Mouse (Mus musculus) CH12.LX (cell line): ENCODE data around the gene Zdhhc3. TPM values are rescaled to one million over a fixed set of nuclear protein-coding genes. Genes with fewer than 3 reads are reported as not detected.

Source experiments
- DNase-seq: peaks from one replicate; pipeline ENCODE4 v3.0.0-alpha.2; 2013; ENCODE audit errors: extremely low read depth
- H3K27ac ChIP-seq: 2 replicates; pipeline ENCODE4 v1.5.1; 2012; ENCODE audit warnings: low read depth, mild to moderate bottlenecking, control low read depth, moderate library complexity; ENCODE audit not compliant: insufficient read depth
- H3K27me3 ChIP-seq: replicated peaks from 2 replicates; pipeline ENCODE3; 2012; ENCODE audit warnings: inconsistent platforms
- H3K36me3 ChIP-seq, 2 experiments: replicated peaks in 1 of 2; 2 replicates each; pipeline versions ENCODE3 to v1.6.1; 2012; ENCODE audit warnings: inconsistent platforms in 1 of 2, low read length in 1 of 2, mild to moderate bottlenecking in 1 of 2, mixed read lengths in 1 of 2, moderate library complexity in 1 of 2; ENCODE audit not compliant: control insufficient read depth in 1 of 2, insufficient read depth in 1 of 2
- H3K4me1 ChIP-seq, 2 experiments: 2 replicates each; pipeline ENCODE4 v1.6.1; 2012; ENCODE audit warnings: inconsistent platforms in 1 of 2, moderate library complexity in 1 of 2; ENCODE audit not compliant: insufficient read depth in 2 of 2, control insufficient read depth in 1 of 2
- H3K4me2 ChIP-seq: 2 replicates; pipeline ENCODE4 v1.6.1; 2012; ENCODE audit warnings: low read depth, mild to moderate bottlenecking, control low read depth; ENCODE audit not compliant: poor library complexity, insufficient read depth, severe bottlenecking
- H3K4me3 ChIP-seq, 3 experiments: fragments of 150-350 bp in 1 of 3; sonication (generic) in 1 of 3; replicated peaks in 1 of 3; 2 replicates each; pipeline versions ENCODE3 to v1.5.1; 2011 to 2012; ENCODE audit warnings: low read depth in 2 of 3, low read length in 2 of 3, mild to moderate bottlenecking in 2 of 3, moderate library complexity in 2 of 3, control low read depth in 1 of 3, improper control_type of control experiment in 1 of 3, inconsistent platforms in 1 of 3, mixed read lengths in 1 of 3; ENCODE audit not compliant: poor library complexity in 1 of 3
- H3K79me2 ChIP-seq: replicated peaks from 2 replicates; pipeline ENCODE4 v1.6.1; 2012; ENCODE audit warnings: mild to moderate bottlenecking, moderate library complexity; ENCODE audit not compliant: control insufficient read depth, poor library complexity, insufficient read depth, severe bottlenecking; ENCODE audit errors: extremely low read depth
- H3K9ac ChIP-seq: 2 replicates; pipeline ENCODE4 v1.6.1; 2012; ENCODE audit warnings: low read depth, mild to moderate bottlenecking, control low read depth, moderate library complexity; ENCODE audit not compliant: insufficient read depth
- H3K9me3 ChIP-seq: replicated peaks from 2 replicates; pipeline ENCODE3; 2012; ENCODE audit warnings: low read length, inconsistent platforms, mixed read lengths
- BHLHE40 ChIP-seq: IDR thresholded peaks from 2 replicates; pipeline ENCODE4 v1.6.1; 2011; ENCODE audit warnings: mild to moderate bottlenecking, low read depth, low read length, improper control_type of control experiment
- CTCF ChIP-seq, 2 experiments: IDR thresholded peaks in 1 of 2; conservative IDR thresholded peaks in 1 of 2; 2 replicates each; pipeline ENCODE4 v1.5.1; 2011 to 2012; ENCODE audit warnings: low read depth in 2 of 2, low read length in 2 of 2, improper control_type of control experiment in 1 of 2, inconsistent platforms in 1 of 2, mild to moderate bottlenecking in 1 of 2, moderate library complexity in 1 of 2
- E2F4 ChIP-seq: IDR thresholded peaks from 2 replicates; pipeline ENCODE4 v1.6.1; 2011; ENCODE audit warnings: low read depth, low read length, improper control_type of control experiment; ENCODE audit not compliant: insufficient replicate concordance
- ELF1 ChIP-seq: IDR thresholded peaks from 2 replicates; pipeline ENCODE4 v1.6.1; 2014; ENCODE audit warnings: low read depth, mild to moderate bottlenecking, inconsistent platforms, low read length, improper control_type of control experiment
- ETS1 ChIP-seq: conservative IDR thresholded peaks from 2 replicates; pipeline ENCODE4 v1.6.1; 2012; ENCODE audit warnings: low read depth, mild to moderate bottlenecking, inconsistent platforms, low read length, improper control_type of control experiment, moderate library complexity
- GABPA ChIP-seq: IDR thresholded peaks from 2 replicates; pipeline ENCODE4 v1.6.1; 2012; ENCODE audit warnings: low read depth, low read length, improper control_type of control experiment, inconsistent platforms; ENCODE audit not compliant: insufficient replicate concordance
- HCFC1 ChIP-seq: IDR thresholded peaks from 2 replicates; pipeline ENCODE4 v1.6.1; 2012; ENCODE audit warnings: low read depth, mild to moderate bottlenecking, inconsistent platforms, low read length, improper control_type of control experiment
- IRF4 ChIP-seq: IDR thresholded peaks from 2 replicates; pipeline ENCODE4 v1.6.1; 2014; ENCODE audit warnings: low read depth, mild to moderate bottlenecking, inconsistent platforms, low read length, improper control_type of control experiment
- KAT2A ChIP-seq: IDR thresholded peaks from 2 replicates; pipeline ENCODE4 v1.6.1; 2012; ENCODE audit warnings: low read length, improper control_type of control experiment, inconsistent platforms; ENCODE audit not compliant: insufficient replicate concordance
- MAZ ChIP-seq: IDR thresholded peaks from 2 replicates; pipeline ENCODE4 v1.6.1; 2012; ENCODE audit warnings: low read depth, mild to moderate bottlenecking, inconsistent platforms, low read length, improper control_type of control experiment, moderate library complexity
- MEF2A ChIP-seq: IDR thresholded peaks from 2 replicates; pipeline ENCODE4 v1.6.1; 2014; ENCODE audit warnings: low read depth, mild to moderate bottlenecking, inconsistent platforms, low read length, improper control_type of control experiment, borderline replicate concordance
- MXI1 ChIP-seq: IDR thresholded peaks from 2 replicates; pipeline ENCODE4 v1.6.1; 2011; ENCODE audit warnings: mild to moderate bottlenecking, low read depth, low read length, improper control_type of control experiment
- MYC ChIP-seq: IDR thresholded peaks from 2 replicates; pipeline ENCODE4 v1.6.1; 2011; ENCODE audit warnings: low read depth, mild to moderate bottlenecking, improper control_type of control experiment, low read length
- NELFE ChIP-seq: IDR thresholded peaks from 2 replicates; pipeline ENCODE4 v1.6.1; 2011; ENCODE audit warnings: low read depth, low read length, improper control_type of control experiment
- NRF1 ChIP-seq: IDR thresholded peaks from 2 replicates; pipeline ENCODE4 v1.6.1; 2014; ENCODE audit warnings: low read depth, mild to moderate bottlenecking, inconsistent platforms, low read length, improper control_type of control experiment, moderate library complexity
- PAX5 ChIP-seq: IDR thresholded peaks from 2 replicates; pipeline ENCODE4 v1.6.1; 2012; ENCODE audit warnings: low read length, inconsistent platforms, mixed read lengths
- POLR2A ChIP-seq: IDR thresholded peaks from 2 replicates; pipeline ENCODE4 v1.6.1; 2011; ENCODE audit warnings: low read depth, mild to moderate bottlenecking, improper control_type of control experiment, low read length
- POLR2AphosphoS2 ChIP-seq: IDR thresholded peaks from 2 replicates; pipeline ENCODE4 v1.6.1; 2011; ENCODE audit warnings: low read depth, low read length, improper control_type of control experiment
- RAD21 ChIP-seq: IDR thresholded peaks from 2 replicates; pipeline ENCODE4 v1.6.1; 2011; ENCODE audit warnings: low read depth, mild to moderate bottlenecking, low read length, improper control_type of control experiment, moderate library complexity
- SIN3A ChIP-seq: IDR thresholded peaks from 2 replicates; pipeline ENCODE4 v1.6.1; 2012; ENCODE audit warnings: low read length, improper control_type of control experiment, inconsistent platforms
- TCF12 ChIP-seq: IDR thresholded peaks from 2 replicates; pipeline ENCODE4 v1.6.1; 2014; ENCODE audit warnings: low read depth, mild to moderate bottlenecking, inconsistent platforms, low read length, improper control_type of control experiment
- UBTF ChIP-seq: IDR thresholded peaks from 2 replicates; pipeline ENCODE4 v1.6.1; 2012; ENCODE audit warnings: low read depth, mild to moderate bottlenecking, inconsistent platforms, low read length, improper control_type of control experiment, moderate library complexity
- USF1 ChIP-seq: IDR thresholded peaks from 2 replicates; pipeline ENCODE4 v1.6.1; 2014; ENCODE audit warnings: low read depth, mild to moderate bottlenecking, inconsistent platforms, low read length, improper control_type of control experiment
- ZMIZ1 ChIP-seq: IDR thresholded peaks from 2 replicates; pipeline ENCODE4 v1.6.1; 2012; ENCODE audit warnings: low read depth, mild to moderate bottlenecking, inconsistent platforms, low read length, improper control_type of control experiment
- dilution Hi-C: fragments of 300-500 bp; cut with MboI; formaldehyde crosslinking; loops from 2 replicates; pipeline ENCODE4 v1.14.3; 2020; ENCODE audit warnings: low sequenced_read_pairs; ENCODE audit not compliant: extremely low pct_unique_long_range_greater_than_20kb, extremely low pct_ligation_motif_present
- in situ Hi-C: fragments of 300-500 bp; cut with MboI; formaldehyde crosslinking; loops from 3 replicates; pipeline ENCODE4 v1.14.3; 2019; ENCODE audit warnings: low sequenced_read_pairs, low pct_ligation_motif_present, low pct_unique_long_range_greater_than_20kb, mixed read lengths
- polyA plus RNA-seq: library from polyadenylated mRNA; unstranded; fragments of >175 nt; gene quantifications from 2 replicates; pipeline ENCODE4 v1.2.1, GENCODE M21; 2012; ENCODE audit warnings: low read depth; ENCODE audit not compliant: insufficient read length
- total RNA-seq, 2 experiments: library from RNA; depleted of rRNA; stranded (reverse); fragments of 300-350 nt in 1 of 2; fragments of >200 nt in 1 of 2; gene quantifications; 2 replicates each; pipeline ENCODE4 v1.2.3; 2012 to 2014

Zdhhc3 gene
- 37.2 and 45.1 TPM in 2 replicates for total RNA-seq (2012; rRNA removed)
- total RNA-seq (2014; rRNA removed) = 61.2 and 62.6 TPM in 2 replicates
- 61.4 and 74.4 TPM in 2 replicates for polyA plus RNA-seq

DNA sequence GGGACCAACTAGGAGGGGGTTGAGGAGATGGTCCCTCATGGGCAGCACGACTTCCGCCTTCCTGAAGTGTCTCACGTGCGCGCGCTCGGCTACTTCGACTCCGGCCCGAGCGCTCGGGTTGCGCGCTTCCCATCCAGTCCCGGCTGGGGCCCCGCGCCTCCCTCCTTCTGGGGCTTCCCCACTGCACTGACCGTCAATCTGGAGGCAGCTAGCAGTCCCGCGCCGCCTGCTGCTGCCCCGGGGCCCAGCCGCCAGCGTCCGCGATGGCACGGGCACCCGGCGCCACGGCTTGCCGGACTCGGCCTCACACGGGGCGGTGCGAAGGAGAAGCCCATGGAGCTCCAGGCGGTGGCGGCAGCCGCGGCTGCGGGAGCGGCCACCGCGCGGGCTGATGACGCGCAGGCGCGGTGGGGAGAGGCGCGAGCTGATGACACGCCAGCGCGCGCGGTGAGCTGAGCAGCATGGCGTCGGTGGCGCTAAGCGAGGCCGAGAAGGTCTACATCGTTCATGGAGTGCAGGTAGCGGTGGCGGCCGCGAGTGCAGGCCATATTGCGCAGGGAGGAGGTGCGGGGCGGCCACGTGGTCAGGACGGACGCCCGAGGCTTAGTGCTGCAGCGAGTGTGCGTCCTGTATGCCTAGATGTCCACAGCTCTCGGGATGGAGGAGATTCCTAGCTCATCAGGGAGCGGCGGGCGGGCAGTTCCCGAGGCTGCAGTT is at the start of gene Zdhhc3, which contains the start of gene Exosc7:
Zdhhc3 (minus strand) TSS at position 401 of the 717 bp plus-strand sequence.
Exosc7 (plus strand) TSS at position 411 of the 717 bp plus-strand sequence.
- DNase-seq = peak; percentile 83
- in situ Hi-C loops (no loop called here), dilution Hi-C loops (no loop called here)
- Histone ChIP-seq H3K27me3 (no peaks in the 10 kb centered on the region), H3K9ac (peak within 1 kb of the TSS; percentile 87), H3K4me2 (peak within 1 kb of the TSS; percentile 90), H3K36me3 (peaks cover 9 to 57% of the 10 kb centered on the region in 2 experiments), H3K4me1 (peaks cover 0 to 48% of the 10 kb centered on the region in 2 experiments; a peak in 2 of 4 replicates), H3K27ac (peak within 1 kb of the TSS; percentile 85), H3K9me3 (no peaks in the 10 kb centered on the region), H3K79me2 (peaks cover 54% of the 10 kb centered on the region), H3K4me3 (peak within 1 kb of the TSS; percentile 91 to 98 (median 93))
- TF ChIP-seq MAZ (0 out of 2 replicates have a peak, but pooled peaks have one; percentile 26), HCFC1 (peak; percentile 84), MYC (peak; percentile 57), ETS1 (0 out of 2 replicates have a peak, but pooled peaks have one; percentile 4), MEF2A (peak; percentile 46; the same call in 1 of the 2 replicates), USF1 (no peak; the same call in 1 of the 2 replicates), E2F4 (no peak), ZMIZ1 (peak; percentile 77; the same call in 1 of the 2 replicates), CTCF (conservative IDR thresholded peaks at IDR 0.05 in 1 of 2, IDR thresholded peaks at IDR 0.05 in 1 of 2; ENCODE audit: low read depth in 2 of 2, low read length in 2 of 2) (no peak), KAT2A (0 out of 2 replicates have a peak, but pooled peaks have one; percentile 64), RAD21 (no peak), NELFE (peak; percentile 97), TCF12 (peak; percentile 91), POLR2A (peak; percentile 91), BHLHE40 (peak; percentile 94), IRF4 (peak; percentile 53; the same call in 1 of the 2 replicates), POLR2AphosphoS2 (0 out of 2 replicates have a peak, but pooled peaks have one; percentile 57), PAX5 (no peak), GABPA (no peak; the same call in 1 of the 2 replicates), MXI1 (peak; percentile 90), SIN3A (peak; percentile 97), ELF1 (peak; percentile 88), UBTF (peak; percentile 87), NRF1 (peak; percentile 82)
